Mouse (Mus musculus): Measurements from ENCODE around the gene Acvr1b. TPM values are rescaled to one million over a fixed set of nuclear protein-coding genes. Genes with fewer than 3 reads are reported as not detected.

Acvr1b gene
- polyA plus RNA-seq, 1 experiment from 2014 or later = 28.0 TPM

DNA sequence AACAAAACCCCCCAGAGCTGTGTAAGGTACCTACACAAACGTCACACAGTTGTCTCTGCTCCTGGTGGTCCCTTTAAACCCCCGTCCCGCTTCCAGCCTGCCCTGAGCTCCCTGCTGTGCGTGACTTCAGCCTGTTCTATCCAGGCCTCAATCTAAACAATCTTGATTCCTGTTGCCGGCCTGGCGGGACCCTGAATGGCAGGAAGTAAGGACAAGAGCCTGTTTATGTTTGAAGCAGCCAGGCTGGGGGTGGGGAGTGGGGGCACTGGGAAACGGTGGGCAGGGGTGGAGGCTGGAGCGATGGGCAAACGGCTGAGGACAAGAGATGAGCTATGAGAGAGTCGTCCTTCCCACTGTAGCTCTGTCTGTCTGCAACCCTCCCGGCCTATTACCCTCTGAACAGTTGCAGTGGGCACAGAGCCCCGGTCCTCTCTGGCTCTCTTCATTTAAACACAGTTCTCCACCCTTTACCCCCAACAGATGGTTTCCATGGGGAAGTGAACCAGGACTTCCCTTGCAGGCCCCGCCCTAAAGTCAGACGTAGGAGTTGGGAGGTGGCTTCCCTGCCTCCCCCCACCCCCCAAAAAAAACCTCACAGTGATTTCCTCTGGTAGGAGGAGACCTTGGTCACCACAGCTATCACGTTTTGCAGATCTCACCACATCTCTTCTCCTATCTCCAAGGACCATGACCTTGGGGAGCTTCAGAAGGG, 39.7 kb upstream of the Acvr1b start:
- H3K9me3 ChIP-seq (ENCODE audit: control insufficient read depth, low read length) = no peaks in the 10 kb centered on the region
- H3K27ac ChIP-seq (ENCODE audit: low read depth, low read length) = peak overlapping the region; percentile 55; the same call in 1 of the 2 replicates
- peaks cover 9% of the 10 kb centered on the region for H3K27me3 ChIP-seq (ENCODE audit: control insufficient read depth, insufficient read depth, low read length)
- no peaks in the 10 kb centered on the region for H3K36me3 ChIP-seq (ENCODE audit: control insufficient read depth, insufficient read depth, low read length)
- H3K4me2 ChIP-seq (ENCODE audit: low read depth, low read length) = no peak overlapping the region
- 25% methylated on average over 15 of the region's 15 CpGs for whole genome bisulfite sequencing
- peaks cover 9% of the 10 kb centered on the region; the same call in 1 of the 2 replicates for H3K4me1 ChIP-seq (ENCODE audit: control insufficient read depth, insufficient read depth, low read length)
- no peak overlapping the region for H3K4me3 ChIP-seq (ENCODE audit: low read depth, low read length)
- no peak overlapping the region for H3K9ac ChIP-seq (replicated peaks; ENCODE audit: low read depth, low read length)
- no peak for ATAC-seq (ENCODE audit: low read depth)

DNA sequence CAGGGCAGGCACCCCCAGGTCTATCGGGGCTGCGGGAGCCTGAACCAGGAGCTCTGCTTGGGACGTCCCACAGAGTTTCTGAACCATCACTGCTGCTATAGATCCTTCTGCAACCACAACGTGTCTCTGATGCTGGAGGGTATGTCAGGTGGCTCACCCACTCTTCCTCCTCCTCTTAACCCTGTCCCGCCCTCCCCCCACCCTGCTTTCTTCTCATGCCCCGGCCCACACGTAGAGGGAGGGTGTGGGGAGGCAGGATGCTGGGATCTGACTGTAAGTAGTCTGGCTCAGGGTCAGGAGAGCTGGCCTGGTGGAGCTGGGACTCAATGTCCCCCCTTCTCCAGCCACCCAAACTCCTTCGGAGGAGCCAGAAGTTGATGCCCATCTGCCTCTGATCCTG, 38.5 kb upstream of the Acvr1b start:
- Histone ChIP-seq H3K4me2 (ENCODE audit: low read depth, low read length) (peak overlapping the region; percentile 0; the same call in 1 of the 2 replicates), H3K27ac (ENCODE audit: low read depth, low read length) (no peak overlapping the region), H3K9ac (replicated peaks; ENCODE audit: low read depth, low read length) (no peak overlapping the region), H3K36me3 (ENCODE audit: control insufficient read depth, insufficient read depth, low read length) (no peaks in the 10 kb centered on the region), H3K4me1 (ENCODE audit: control insufficient read depth, insufficient read depth, low read length) (peaks cover 16% of the 10 kb centered on the region; the same call in 1 of the 2 replicates), H3K4me3 (ENCODE audit: low read depth, low read length) (no peak overlapping the region), H3K9me3 (ENCODE audit: control insufficient read depth, low read length) (no peaks in the 10 kb centered on the region), H3K27me3 (ENCODE audit: control insufficient read depth, insufficient read depth, low read length) (no peaks in the 10 kb centered on the region)
- no peak for ATAC-seq (ENCODE audit: low read depth)
- 73% methylated on average over 8 of the region's 8 CpGs for WGBS

DNA sequence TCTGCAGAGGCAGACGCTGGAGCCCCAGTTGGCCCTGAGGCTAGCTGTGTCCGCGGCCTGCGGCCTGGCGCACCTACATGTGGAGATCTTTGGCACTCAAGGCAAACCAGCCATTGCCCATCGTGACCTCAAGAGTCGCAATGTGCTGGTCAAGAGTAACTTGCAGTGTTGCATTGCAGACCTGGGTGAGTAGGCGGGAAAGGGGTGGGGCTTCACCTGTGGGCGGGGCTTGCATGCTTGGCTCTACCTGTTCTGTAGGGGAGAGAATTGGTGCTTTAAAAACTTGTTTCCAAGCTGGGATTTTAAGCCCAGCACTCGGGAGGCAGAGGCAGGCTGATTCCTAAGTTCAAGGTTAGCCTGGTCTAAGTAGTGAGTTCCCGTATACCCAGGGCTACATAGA, 36.4 kb upstream of the Acvr1b start:
- Histone ChIP-seq H3K9me3 (ENCODE audit: control insufficient read depth, low read length) (no peaks in the 10 kb centered on the region), H3K4me1 (ENCODE audit: control insufficient read depth, insufficient read depth, low read length) (peaks cover 11% of the 10 kb centered on the region; the same call in 1 of the 2 replicates), H3K36me3 (ENCODE audit: control insufficient read depth, insufficient read depth, low read length) (no peaks in the 10 kb centered on the region), H3K4me3 (ENCODE audit: low read depth, low read length) (no peak overlapping the region), H3K27me3 (ENCODE audit: control insufficient read depth, insufficient read depth, low read length) (no peaks in the 10 kb centered on the region), H3K4me2 (ENCODE audit: low read depth, low read length) (no peak overlapping the region), H3K9ac (replicated peaks; ENCODE audit: low read depth, low read length) (no peak overlapping the region), H3K27ac (ENCODE audit: low read depth, low read length) (no peak overlapping the region)
- WGBS = 85% methylated on average over 11 of the region's 11 CpGs
- ATAC-seq (ENCODE audit: low read depth) = no peak

DNA sequence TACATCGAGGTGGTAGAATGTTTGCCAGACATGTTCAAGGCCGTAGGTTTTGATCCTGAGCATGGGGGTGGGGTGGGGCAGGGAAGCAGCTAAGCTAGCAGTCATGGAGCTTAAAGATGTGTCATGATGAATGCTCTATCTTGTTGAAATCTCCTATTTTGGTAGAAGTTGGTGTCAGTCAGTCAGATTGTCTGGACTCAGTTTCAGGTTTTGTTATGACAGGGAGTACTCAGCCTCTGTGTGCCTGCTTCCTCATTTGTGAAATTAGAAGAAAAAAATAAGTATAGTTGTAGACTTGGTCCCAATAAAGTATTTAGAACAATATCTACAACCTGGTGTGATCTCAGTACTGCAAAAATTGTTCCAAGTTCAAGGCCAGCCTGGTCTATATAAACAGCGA, 35.2 kb upstream of the Acvr1b start:
- Histone ChIP-seq H3K27ac (ENCODE audit: low read depth, low read length) (no peak overlapping the region), H3K36me3 (ENCODE audit: control insufficient read depth, insufficient read depth, low read length) (no peaks in the 10 kb centered on the region), H3K4me3 (ENCODE audit: low read depth, low read length) (no peak overlapping the region), H3K4me1 (ENCODE audit: control insufficient read depth, insufficient read depth, low read length) (peaks cover 11% of the 10 kb centered on the region; the same call in 1 of the 2 replicates), H3K9ac (replicated peaks; ENCODE audit: low read depth, low read length) (no peak overlapping the region), H3K27me3 (ENCODE audit: control insufficient read depth, insufficient read depth, low read length) (no peaks in the 10 kb centered on the region), H3K9me3 (ENCODE audit: control insufficient read depth, low read length) (no peaks in the 10 kb centered on the region), H3K4me2 (ENCODE audit: low read depth, low read length) (no peak overlapping the region)
- WGBS = 96% methylated on average over 3 of the region's 3 CpGs
- no peak for ATAC-seq (ENCODE audit: low read depth)

DNA sequence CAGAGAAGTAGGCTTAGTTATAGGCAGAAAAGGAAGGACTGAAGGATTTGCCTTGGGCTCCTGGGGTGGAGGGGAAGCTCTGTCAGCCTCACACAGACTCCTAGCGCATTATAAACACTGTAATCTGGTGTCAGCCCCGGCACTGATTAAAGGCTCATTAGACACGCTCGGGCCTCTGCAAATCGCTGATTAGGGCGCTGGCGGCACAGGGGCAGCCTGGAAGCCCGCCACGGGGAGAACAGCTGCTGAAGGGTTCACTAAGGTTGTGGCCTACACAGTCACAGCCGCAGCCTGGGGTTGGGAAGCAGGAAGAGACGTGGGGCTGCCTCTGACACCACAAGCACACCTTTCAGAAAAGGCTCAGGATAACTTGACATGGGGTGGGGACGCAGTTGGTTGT, 34.0 kb upstream of the Acvr1b start:
- no peak for ATAC-seq (ENCODE audit: low read depth)
- 0 out of 2 replicates have a peak overlapping the region, but pooled peaks have one; percentile 5 for H3K27ac ChIP-seq (ENCODE audit: low read depth, low read length)
- WGBS = 10% methylated on average over 12 of the region's 12 CpGs
- H3K36me3 ChIP-seq (ENCODE audit: control insufficient read depth, insufficient read depth, low read length) = no peaks in the 10 kb centered on the region
- no peak overlapping the region for H3K4me2 ChIP-seq (ENCODE audit: low read depth, low read length)
- no peaks in the 10 kb centered on the region for H3K27me3 ChIP-seq (ENCODE audit: control insufficient read depth, insufficient read depth, low read length)
- no peak overlapping the region for H3K9ac ChIP-seq (replicated peaks; ENCODE audit: low read depth, low read length)
- H3K9me3 ChIP-seq (ENCODE audit: control insufficient read depth, low read length) = no peaks in the 10 kb centered on the region
- H3K4me3 ChIP-seq (ENCODE audit: low read depth, low read length) = no peak overlapping the region
- H3K4me1 ChIP-seq (ENCODE audit: control insufficient read depth, insufficient read depth, low read length) = peaks cover 7% of the 10 kb centered on the region; the same call in 1 of the 2 replicates

DNA sequence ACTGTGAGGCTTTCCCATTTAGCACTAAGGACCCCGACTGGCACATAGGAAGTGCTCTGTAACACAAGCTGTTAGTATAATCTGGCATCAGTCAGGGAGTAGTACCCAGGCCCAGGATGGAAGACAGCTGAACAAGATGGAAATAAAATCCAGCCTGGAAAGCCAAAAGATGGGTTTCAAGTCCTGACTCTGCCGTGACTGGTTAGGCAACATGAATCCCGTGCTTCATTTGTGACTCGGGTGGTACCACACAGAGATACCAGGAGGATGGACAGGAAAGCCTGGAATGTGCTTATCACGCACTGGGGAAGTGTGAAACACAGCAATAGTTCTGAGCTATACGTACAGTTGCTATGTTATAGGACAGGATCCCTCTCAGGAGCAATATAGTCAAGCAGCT, 33.3 kb upstream of the Acvr1b start:
- WGBS = 55% methylated on average over 6 of the region's 6 CpGs
- Histone ChIP-seq H3K9ac (replicated peaks; ENCODE audit: low read depth, low read length) (no peak overlapping the region), H3K9me3 (ENCODE audit: control insufficient read depth, low read length) (no peaks in the 10 kb centered on the region), H3K27ac (ENCODE audit: low read depth, low read length) (no peak overlapping the region), H3K27me3 (ENCODE audit: control insufficient read depth, insufficient read depth, low read length) (no peaks in the 10 kb centered on the region), H3K4me2 (ENCODE audit: low read depth, low read length) (no peak overlapping the region), H3K4me1 (ENCODE audit: control insufficient read depth, insufficient read depth, low read length) (peaks cover 7% of the 10 kb centered on the region; the same call in 1 of the 2 replicates), H3K4me3 (ENCODE audit: low read depth, low read length) (no peak overlapping the region), H3K36me3 (ENCODE audit: control insufficient read depth, insufficient read depth, low read length) (no peaks in the 10 kb centered on the region)
- ATAC-seq (ENCODE audit: low read depth) = no peak

DNA sequence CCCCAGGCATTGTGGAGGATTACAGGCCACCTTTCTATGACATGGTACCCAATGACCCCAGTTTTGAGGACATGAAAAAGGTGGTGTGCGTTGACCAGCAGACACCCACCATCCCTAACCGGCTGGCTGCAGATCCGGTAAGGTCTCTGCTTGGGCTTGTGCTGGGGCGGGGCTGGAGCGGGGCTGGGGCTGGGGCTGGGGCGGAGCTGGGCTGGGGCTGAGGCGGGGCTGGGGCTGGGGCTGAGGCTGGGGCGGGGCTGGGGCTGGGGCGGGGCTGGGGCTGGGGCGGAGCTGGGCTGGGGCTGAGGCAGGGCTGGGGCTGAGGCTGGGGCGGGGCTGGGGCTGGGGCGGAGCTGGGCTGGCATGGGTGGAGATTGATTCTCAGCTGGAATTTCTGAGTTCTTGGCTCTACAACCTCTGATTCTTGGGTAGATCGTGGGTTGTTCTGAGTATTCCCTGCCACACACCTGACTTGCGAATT, 32.8 kb upstream of the Acvr1b start:
- Histone ChIP-seq H3K27ac (ENCODE audit: low read depth, low read length) (no peak overlapping the region), H3K4me2 (ENCODE audit: low read depth, low read length) (no peak overlapping the region), H3K4me1 (ENCODE audit: control insufficient read depth, insufficient read depth, low read length) (peaks cover 7% of the 10 kb centered on the region; the same call in 1 of the 2 replicates), H3K27me3 (ENCODE audit: control insufficient read depth, insufficient read depth, low read length) (no peaks in the 10 kb centered on the region), H3K9me3 (ENCODE audit: control insufficient read depth, low read length) (no peaks in the 10 kb centered on the region), H3K4me3 (ENCODE audit: low read depth, low read length) (no peak overlapping the region), H3K36me3 (ENCODE audit: control insufficient read depth, insufficient read depth, low read length) (no peaks in the 10 kb centered on the region), H3K9ac (replicated peaks; ENCODE audit: low read depth, low read length) (no peak overlapping the region)
- WGBS = 9% methylated on average over 8 of the region's 14 CpGs
- ATAC-seq (ENCODE audit: low read depth) = peak; percentile 63; the same call in 1 of the 2 replicates

DNA sequence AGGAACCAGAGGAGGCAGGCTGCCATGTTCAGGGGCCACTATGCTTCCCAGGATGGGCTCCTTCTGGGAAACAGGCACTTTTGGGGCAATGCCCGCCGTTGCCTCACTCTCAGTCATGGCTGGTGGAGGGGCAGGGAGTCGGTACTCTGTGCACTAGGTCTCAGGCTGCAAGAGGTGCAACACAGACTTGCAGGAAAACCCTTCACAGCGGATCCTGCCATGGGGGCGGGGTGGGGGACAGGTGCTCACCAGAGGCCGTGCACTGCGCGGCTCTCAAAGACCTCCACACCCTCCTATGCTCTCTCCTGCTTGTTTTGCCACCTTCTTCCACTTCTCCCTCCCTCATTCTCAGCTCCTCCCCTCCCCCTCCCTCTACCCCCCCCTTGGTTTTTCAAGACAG, 31.2 kb upstream of the Acvr1b start:
- 64% methylated on average over 7 of the region's 8 CpGs for WGBS
- Histone ChIP-seq H3K4me2 (ENCODE audit: low read depth, low read length) (no peak overlapping the region), H3K27me3 (ENCODE audit: control insufficient read depth, insufficient read depth, low read length) (no peaks in the 10 kb centered on the region), H3K9me3 (ENCODE audit: control insufficient read depth, low read length) (no peaks in the 10 kb centered on the region), H3K9ac (replicated peaks; ENCODE audit: low read depth, low read length) (no peak overlapping the region), H3K4me3 (ENCODE audit: low read depth, low read length) (no peak overlapping the region), H3K27ac (ENCODE audit: low read depth, low read length) (no peak overlapping the region), H3K36me3 (ENCODE audit: control insufficient read depth, insufficient read depth, low read length) (no peaks in the 10 kb centered on the region), H3K4me1 (ENCODE audit: control insufficient read depth, insufficient read depth, low read length) (peaks cover 7% of the 10 kb centered on the region; the same call in 1 of the 2 replicates)
- ATAC-seq (ENCODE audit: low read depth) = no peak

DNA sequence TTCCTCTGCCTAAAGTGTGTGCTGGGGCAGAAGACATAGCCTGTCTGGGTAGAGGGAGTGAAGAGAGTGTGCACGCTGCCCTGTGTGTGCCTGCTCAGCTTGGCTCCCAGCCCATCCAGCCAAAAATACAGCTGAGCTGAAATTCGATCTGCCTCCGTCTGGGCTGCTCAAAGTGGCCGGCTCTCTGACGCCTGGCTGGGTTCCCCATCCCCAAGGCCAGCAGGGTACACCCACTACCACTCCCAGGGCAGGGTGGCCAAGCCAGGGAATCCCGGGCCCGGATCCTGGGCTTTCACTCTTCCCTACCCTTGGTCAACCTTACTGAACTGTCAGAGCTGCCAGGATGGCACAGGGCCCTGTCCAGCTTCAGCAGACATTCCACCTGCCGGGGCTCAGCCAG, 30.4 kb upstream of the Acvr1b start:
- H3K4me2 ChIP-seq (ENCODE audit: low read depth, low read length) = no peak overlapping the region
- no peak for ATAC-seq (ENCODE audit: low read depth)
- no peaks in the 10 kb centered on the region for H3K27me3 ChIP-seq (ENCODE audit: control insufficient read depth, insufficient read depth, low read length)
- H3K4me3 ChIP-seq (ENCODE audit: low read depth, low read length) = no peak overlapping the region
- WGBS = 20% methylated on average over 8 of the region's 8 CpGs
- H3K4me1 ChIP-seq (ENCODE audit: control insufficient read depth, insufficient read depth, low read length) = peaks cover 7% of the 10 kb centered on the region; the same call in 1 of the 2 replicates
- H3K9me3 ChIP-seq (ENCODE audit: control insufficient read depth, low read length) = no peaks in the 10 kb centered on the region
- no peak overlapping the region for H3K27ac ChIP-seq (ENCODE audit: low read depth, low read length)
- H3K36me3 ChIP-seq (ENCODE audit: control insufficient read depth, insufficient read depth, low read length) = no peaks in the 10 kb centered on the region
- no peak overlapping the region for H3K9ac ChIP-seq (replicated peaks; ENCODE audit: low read depth, low read length)
